Mouse (Mus musculus) adrenal gland, adult 8-10 months (tissue): Measurements from ENCODE around the gene Rtraf. TPM values are rescaled to one million over a fixed set of nuclear protein-coding genes. Genes with fewer than 3 reads are reported as not detected.

Source experiments
- total RNA-seq, 4 experiments: library from RNA; stranded (reverse); gene quantifications; 2 replicates each; pipeline ENCODE4 v1.2.4; 2022

Rtraf gene
- total RNA-seq, 4 experiments from 2014 or later: 73.4 to 76.8 (median 75.6) TPM

Other genes starting within 250 kb of the Rtraf start
- 1 to 10 TPM in 2 of 4 experiments, under 1 TPM in 2; 0.42 to 1.4 (median 0.84) TPM for gene Gm2237, start 238.7 kb downstream of the Rtraf start, total RNA-seq
- gene Gm5458, start 221.2 kb downstream of the Rtraf start, total RNA-seq: not detected
- gene Nid2, start 72.6 kb downstream of the Rtraf start, total RNA-seq: 10 to 100 TPM; 12.2 to 21.4 (median 17.3) TPM
- gene Gng2, start 153.8 kb upstream of the Rtraf start, total RNA-seq: 10 to 100 TPM; 30.0 to 52.2 (median 41.3) TPM